Mouse (Mus musculus) ES-E14 (cell line): ENCODE results near the gene Slc22a12. TPM values are rescaled to one million over a fixed set of nuclear protein-coding genes. Genes with fewer than 3 reads are reported as not detected.
A peak's percentile ranks its signal among the peaks of the same experiment; 100 is the strongest.

ENCODE experiments used
- DNase-seq: peaks from one replicate; pipeline ENCODE4 v3.0.0-alpha.2; 2013; ENCODE audit warnings: low read depth, low spot score
- H3K27ac ChIP-seq: 2 replicates; pipeline ENCODE4 v1.5.1; 2012; ENCODE audit warnings: low read depth, mild to moderate bottlenecking, low read length, moderate library complexity, mixed read lengths; ENCODE audit not compliant: poor library complexity, insufficient read depth, severe bottlenecking
- H3K36me3 ChIP-seq: 2 replicates; pipeline ENCODE4 v1.6.1; 2012; ENCODE audit warnings: mild to moderate bottlenecking, low read length, moderate library complexity, mixed read lengths; ENCODE audit not compliant: control insufficient read depth, poor library complexity, insufficient read depth, severe bottlenecking
- H3K4me1 ChIP-seq, 2 experiments: fragments of 150-350 bp in 1 of 2; sonication (generic) in 1 of 2; 2 replicates each; pipeline ENCODE4 v1.6.1; 2012; ENCODE audit warnings: low read length in 2 of 2, mild to moderate bottlenecking in 1 of 2, mixed read lengths in 1 of 2; ENCODE audit not compliant: control insufficient read depth in 2 of 2, insufficient read depth in 2 of 2, poor library complexity in 1 of 2
- H3K4me3 ChIP-seq, 2 experiments: fragments of 150-350 bp in 1 of 2; sonication (generic) in 1 of 2; 2 replicates each; pipeline ENCODE4 v1.5.1; 2012; ENCODE audit warnings: low read length in 2 of 2, low read depth in 1 of 2, mild to moderate bottlenecking in 1 of 2, mixed read lengths in 1 of 2; ENCODE audit not compliant: insufficient read depth in 1 of 2, poor library complexity in 1 of 2, severe bottlenecking in 1 of 2
- H3K9ac ChIP-seq: 2 replicates; pipeline ENCODE4 v1.6.1; 2012; ENCODE audit warnings: low read depth, mild to moderate bottlenecking, low read length, mixed read lengths; ENCODE audit not compliant: poor library complexity, insufficient read depth, severe bottlenecking
- H3K9me3 ChIP-seq: fragments of 150-350 bp; sonication (generic); 2 replicates; pipeline ENCODE4 v1.6.1; 2012; ENCODE audit warnings: low read depth, mild to moderate bottlenecking, low read length; ENCODE audit not compliant: control insufficient read depth, insufficient read depth
- CHD2 ChIP-seq: IDR thresholded peaks from 2 replicates; pipeline ENCODE4 v1.6.1; 2014; ENCODE audit warnings: mild to moderate bottlenecking, low read depth, low read length, inconsistent platforms
- HCFC1 ChIP-seq: IDR thresholded peaks from 2 replicates; pipeline ENCODE4 v1.6.1; 2012; ENCODE audit warnings: low read length, inconsistent platforms, borderline replicate concordance; ENCODE audit not compliant: insufficient read depth
- MAFK ChIP-seq: IDR thresholded peaks from 2 replicates; pipeline ENCODE4 v1.6.1; 2014; ENCODE audit warnings: mild to moderate bottlenecking, low read depth, low read length, inconsistent platforms; ENCODE audit not compliant: insufficient read depth
- ZC3H11A ChIP-seq: IDR thresholded peaks from 2 replicates; pipeline ENCODE4 v1.6.1; 2012; ENCODE audit warnings: low read depth, mild to moderate bottlenecking, inconsistent platforms, low read length, borderline replicate concordance
- ZNF384 ChIP-seq: IDR thresholded peaks from 2 replicates; pipeline ENCODE4 v1.6.1; 2012; ENCODE audit warnings: low read depth, low read length, inconsistent platforms
- in situ Hi-C, 2 experiments: fragments of 600-800 bp; cut with MboI; formaldehyde crosslinking; loops; one replicate each; pipeline ENCODE4 v1.15.1; 2025; ENCODE audit warnings: low sequenced_read_pairs in 2 of 2, inconsistent platforms in 1 of 2; ENCODE audit not compliant: unreplicated experiment in 2 of 2
- total RNA-seq: library from RNA; depleted of rRNA; stranded (reverse); fragments of 300-350 nt; gene quantifications from 2 replicates; pipeline ENCODE4 v1.2.3, GENCODE M21; 2012; rRNA removed

Slc22a12 gene
- total RNA-seq: not detected in 2 replicates

DNA sequence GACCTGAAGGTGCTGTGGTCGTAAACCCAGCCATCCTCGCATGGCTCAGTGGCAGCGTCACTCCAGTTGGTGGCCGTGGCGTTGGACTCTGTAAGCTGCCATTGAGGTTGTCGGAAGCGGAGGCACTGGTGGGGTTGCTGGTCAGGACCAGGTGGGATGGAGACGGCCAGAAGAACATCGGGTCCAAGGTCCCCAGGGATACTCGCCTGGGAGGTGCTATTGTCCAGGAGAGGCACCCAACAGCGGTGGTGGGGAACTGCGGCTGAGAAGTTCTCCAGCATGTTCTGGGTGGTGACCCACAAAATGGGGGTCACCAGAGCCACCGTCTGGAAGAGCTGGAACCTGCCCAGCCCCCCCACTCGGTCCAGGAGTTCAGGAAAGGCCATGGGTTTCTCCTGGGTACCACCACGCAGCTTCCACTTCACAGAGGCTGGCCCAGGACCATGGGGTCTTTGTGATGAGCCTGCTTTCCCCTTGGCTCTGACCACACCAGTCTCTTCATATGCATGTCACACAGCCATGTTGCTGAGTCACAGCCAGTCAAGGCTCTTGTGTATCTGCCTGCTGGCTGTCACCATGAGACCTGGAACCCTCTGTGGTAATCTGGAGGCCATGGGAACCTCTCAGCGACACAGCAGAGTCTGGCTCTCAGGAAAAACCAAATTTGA, at the start of gene Slc22a12:
Gene Slc22a12 (minus strand): TSS at position 666 of the 668 bp plus-strand sequence.
- peaks cover 0 to 8% of the 10 kb centered on the region in 2 experiments; a peak in 1 of 4 replicates for H3K4me1 ChIP-seq
- H3K9me3 ChIP-seq: no peaks in the 10 kb centered on the region
- TF ChIP-seq MAFK (no peak), HCFC1 (no peak), CHD2 (no peak), ZC3H11A (no peak), ZNF384 (no peak)
- H3K9ac ChIP-seq: no peak within 1 kb of the TSS
- no peak within 1 kb of the TSS for H3K4me3 ChIP-seq
- no peak for DNase-seq
- no peak within 1 kb of the TSS for H3K27ac ChIP-seq
- in situ Hi-C loops: no loop called here
- no peaks in the 10 kb centered on the region for H3K36me3 ChIP-seq

DNA sequence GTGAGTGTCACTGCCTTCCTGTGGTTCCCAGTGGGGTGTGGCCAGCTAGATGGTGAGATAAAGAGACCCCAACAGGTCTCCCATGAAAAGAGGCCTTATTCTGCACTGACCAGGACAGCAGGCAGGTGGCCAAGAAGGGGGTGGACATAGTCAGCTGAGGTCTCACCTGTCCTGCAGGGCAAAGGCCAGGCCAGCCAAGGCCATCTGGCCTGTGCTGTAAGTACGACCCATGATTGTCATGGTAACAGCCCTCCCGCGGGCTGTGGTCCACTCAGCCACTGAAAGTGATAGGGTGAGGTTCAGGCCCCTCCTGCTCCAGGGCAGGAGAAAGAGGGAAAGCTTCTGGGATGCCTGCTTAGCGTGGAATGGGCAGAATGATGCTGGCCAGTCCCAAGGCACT, 29.2 kb upstream of the Slc22a12 start:
- TF ChIP-seq ZNF384 (no peak), ZC3H11A (no peak), MAFK (no peak), HCFC1 (no peak), CHD2 (no peak)
- in situ Hi-C loops: loop anchor here in 1 of 2 experiments (10.0 kb wide), 1 partner anchor 77 kb away; no protein-coding TSS in a partner anchor
- Histone ChIP-seq H3K36me3 (no peaks in the 10 kb centered on the region), H3K4me3 (no peak overlapping the region), H3K9ac (no peak overlapping the region), H3K9me3 (no peaks in the 10 kb centered on the region), H3K27ac (no peak overlapping the region), H3K4me1 (peaks cover 3 to 21% of the 10 kb centered on the region in 2 experiments)
- no peak for DNase-seq

DNA sequence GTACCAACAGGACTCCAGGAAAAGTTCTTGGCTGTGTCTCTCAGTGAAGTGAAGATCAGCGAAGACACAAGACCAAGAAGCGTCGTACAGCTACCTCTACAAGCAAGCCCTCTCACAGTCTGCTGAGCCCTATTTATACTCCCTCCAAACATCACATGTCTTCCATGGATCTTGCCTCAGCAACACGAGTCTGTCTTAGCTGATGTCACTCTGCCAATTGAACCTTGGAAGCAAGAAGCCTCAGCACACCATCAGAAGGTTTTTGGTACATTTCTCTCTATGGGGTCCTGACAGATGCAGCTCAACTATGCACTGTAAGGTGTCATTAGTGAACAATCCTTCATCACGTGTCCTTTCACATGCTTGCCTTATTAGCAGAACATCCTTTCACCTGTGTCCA, 28.6 kb upstream of the Slc22a12 start:
- in situ Hi-C loops: loop anchor here in 1 of 2 experiments (10.0 kb wide), 1 partner anchor 77 kb away; no protein-coding TSS in a partner anchor
- Histone ChIP-seq H3K4me1 (peaks cover 3 to 16% of the 10 kb centered on the region in 2 experiments), H3K9me3 (no peaks in the 10 kb centered on the region), H3K36me3 (no peaks in the 10 kb centered on the region), H3K27ac (no peak overlapping the region), H3K9ac (no peak overlapping the region), H3K4me3 (no peak overlapping the region)
- TF ChIP-seq HCFC1: no peak
- no peak for TF ChIP-seq CHD2
- no peak for TF ChIP-seq MAFK
- no peak for TF ChIP-seq ZC3H11A
- TF ChIP-seq ZNF384: no peak
- no peak for DNase-seq

DNA sequence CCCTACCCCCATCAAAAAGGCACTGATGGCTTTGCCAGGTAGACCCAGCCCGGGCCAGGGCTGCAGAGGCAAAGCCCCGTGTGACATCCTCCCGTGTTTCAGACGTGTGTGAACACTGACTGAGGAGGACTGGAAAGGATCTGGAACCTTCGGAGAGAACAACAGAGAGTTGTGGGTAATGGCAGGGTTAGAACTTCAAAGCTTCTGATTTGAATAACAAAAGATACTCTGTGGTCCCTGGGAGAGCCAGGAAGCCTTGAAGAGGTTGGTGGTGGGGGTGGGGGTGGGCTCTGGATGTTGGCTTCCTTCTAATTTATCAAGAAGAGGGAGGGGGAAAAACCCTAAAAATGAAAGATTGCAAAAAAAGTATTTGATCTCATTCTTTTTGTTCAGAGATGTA, 26.7 kb upstream of the Slc22a12 start:
- H3K9ac ChIP-seq: no peak overlapping the region
- H3K4me1 ChIP-seq: peaks cover 3 to 13% of the 10 kb centered on the region in 2 experiments
- peak; percentile 29 for DNase-seq
- H3K36me3 ChIP-seq: no peaks in the 10 kb centered on the region
- no peak overlapping the region for H3K27ac ChIP-seq
- no peaks in the 10 kb centered on the region for H3K9me3 ChIP-seq
- H3K4me3 ChIP-seq: no peak overlapping the region
- in situ Hi-C loops: no loop called here
- TF ChIP-seq CHD2 (no peak), HCFC1 (no peak), MAFK (no peak), ZNF384 (no peak), ZC3H11A (no peak)
